Mouse (Mus musculus) embryonic facial prominence, embryonic 14.5 days (tissue): Measurements from ENCODE around the gene Efna1. TPM values are rescaled to one million over a fixed set of nuclear protein-coding genes. Genes with fewer than 3 reads are reported as not detected.

Experiments used
- ATAC-seq: fragments of 200-750 bp; cut with Nextera tagmentation; 2 replicates; pipeline ENCODE4 v1.8.0; 2017; ENCODE audit warnings: low read depth, moderate number of reproducible peaks, moderate TSS enrichment
- DNase-seq: peaks from one replicate; pipeline ENCODE4 v3.0.0-alpha.2; 2015; ENCODE audit warnings: low spot score
- H3K27ac ChIP-seq: fragments of 300-500 bp; sonication (generic); replicated peaks from 2 replicates; pipeline ENCODE4 v1.5.1; 2014; ENCODE audit warnings: low read depth, mild to moderate bottlenecking, low read length, moderate library complexity
- H3K27me3 ChIP-seq: fragments of 300-500 bp; sonication (generic); replicated peaks from 2 replicates; pipeline ENCODE4 v1.6.1; 2014; ENCODE audit warnings: low read length; ENCODE audit not compliant: control insufficient read depth, insufficient read depth
- H3K36me3 ChIP-seq: fragments of 300-500 bp; sonication (generic); 2 replicates; pipeline ENCODE4 v1.6.1; 2014; ENCODE audit warnings: low read length, mixed read lengths; ENCODE audit not compliant: control insufficient read depth, insufficient read depth
- H3K4me1 ChIP-seq: fragments of 300-500 bp; sonication (generic); 2 replicates; pipeline ENCODE4 v1.6.1; 2014; ENCODE audit warnings: antibody characterized with exemption, low read length; ENCODE audit not compliant: control insufficient read depth, insufficient read depth
- H3K4me2 ChIP-seq: fragments of 300-500 bp; sonication (generic); 2 replicates; pipeline ENCODE4 v1.6.1; 2014; ENCODE audit warnings: low read depth, mild to moderate bottlenecking, low read length, moderate library complexity, mixed read lengths
- H3K4me3 ChIP-seq: fragments of 300-500 bp; sonication (generic); 2 replicates; pipeline ENCODE4 v1.5.1; 2014; ENCODE audit warnings: low read depth, mild to moderate bottlenecking, low read length
- H3K9ac ChIP-seq: fragments of 300-500 bp; sonication (generic); 2 replicates; pipeline ENCODE4 v1.6.1; 2014; ENCODE audit warnings: low read depth, mild to moderate bottlenecking, low read length, moderate library complexity, mixed read lengths
- H3K9me3 ChIP-seq: fragments of 300-500 bp; sonication (generic); 2 replicates; pipeline ENCODE4 v1.6.1; 2016; ENCODE audit warnings: low read length; ENCODE audit not compliant: control insufficient read depth
- WGBS: fragments of 180-500 bp; shearing (Covaris S2); extraction: QIAGEN DNeasy Blood & Tissue Kit; methylation state at CpG from one replicate; pipeline ENCODE4 v1.1.7; 2014; 5-methylcytosine and 5-hydroxymethylcytosine counted together
- polyA plus RNA-seq: library from polyadenylated mRNA; unstranded; fragments of >200 nt; fragmentation: Nextera tagmentation; extraction: Ambion mirVana; gene quantifications from 2 replicates; pipeline ENCODE4 v1.2.1, GENCODE M21; 2014

Gene Efna1
- polyA plus RNA-seq, 1 experiment from 2014 or later, result 33.8 TPM

- Histone ChIP-seq H3K27ac (no peak overlapping the region), H3K9ac (no peak overlapping the region), H3K4me1 (peaks cover 13% of the 10 kb centered on the region), H3K4me3 (no peak overlapping the region), H3K9me3 (no peaks in the 10 kb centered on the region), H3K36me3 (0 out of 2 replicates have a peak, but pooled peaks cover 9% of the 10 kb centered on the region), H3K27me3 (no peaks in the 10 kb centered on the region), H3K4me2 (no peak overlapping the region)
- no peak for DNase-seq
- no peak for ATAC-seq
- WGBS, result 64% methylated on average over 7 of the region's 7 CpGs
These were observed 49.6 kb downstream of the Efna1 start for GRCm38 (mm10) chr3:89231345-89231744.

DNA sequence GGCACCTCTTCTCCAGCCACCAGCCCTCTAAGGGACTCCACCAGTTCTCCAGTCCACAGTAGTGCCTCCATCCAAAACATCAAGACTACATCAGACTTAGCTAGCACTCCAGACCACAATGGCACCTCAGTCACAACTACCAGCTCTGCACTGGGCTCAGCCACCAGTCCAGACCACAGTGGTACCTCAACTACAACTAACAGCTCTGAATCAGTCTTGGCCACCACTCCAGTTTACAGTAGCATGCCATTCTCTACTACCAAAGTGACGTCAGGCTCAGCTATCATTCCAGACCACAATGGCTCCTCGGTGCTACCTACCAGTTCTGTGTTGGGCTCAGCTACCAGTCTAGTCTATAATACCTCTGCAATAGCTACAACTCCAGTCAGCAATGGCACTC is 50.4 kb downstream of the Efna1 start:
- H3K36me3 ChIP-seq, result peaks cover 7% of the 10 kb centered on the region; the same call in 1 of the 2 replicates
- 92% methylated on average over 2 of the region's 2 CpGs for WGBS
- no peaks in the 10 kb centered on the region for H3K9me3 ChIP-seq
- no peaks in the 10 kb centered on the region for H3K27me3 ChIP-seq
- no peak overlapping the region for H3K27ac ChIP-seq
- DNase-seq, result no peak
- no peak overlapping the region for H3K9ac ChIP-seq
- no peak overlapping the region for H3K4me3 ChIP-seq
- H3K4me2 ChIP-seq, result no peak overlapping the region
- peaks cover 18% of the 10 kb centered on the region for H3K4me1 ChIP-seq
- ATAC-seq, result no peak

GRCm38 (mm10) chr3:89229276-89229675 is 51.7 kb downstream of the Efna1 start:
- H3K4me2 ChIP-seq, result no peak overlapping the region
- DNase-seq, result no peak

DNA sequence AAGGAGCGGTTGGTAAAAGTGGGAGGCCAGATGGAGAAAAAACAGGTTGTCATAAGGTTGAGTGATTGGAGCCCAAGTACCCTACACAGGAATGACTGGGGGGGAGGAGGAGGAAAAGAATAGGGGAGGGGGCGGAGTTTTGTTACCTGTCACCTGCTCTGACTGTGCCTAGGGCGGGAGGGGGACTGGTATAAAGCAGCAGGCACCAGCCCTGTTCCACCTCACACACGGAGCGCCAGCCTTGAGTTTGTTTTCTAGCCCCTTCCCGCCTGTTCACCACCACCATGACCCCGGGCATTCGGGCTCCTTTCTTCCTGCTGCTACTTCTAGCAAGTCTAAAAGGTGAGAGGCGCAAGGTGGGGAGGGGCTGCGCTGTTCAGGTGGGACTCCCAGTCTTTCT is 52.1 kb downstream of the Efna1 start, which contains the start of gene Muc1:
Gene Muc1, plus strand, starts transcription at position 222 of the 400 bp plus-strand sequence.
- Histone ChIP-seq H3K4me3 (peak within 1 kb of the TSS; percentile 38), H3K9ac (peak within 1 kb of the TSS; percentile 53), H3K36me3 (peaks cover 11% of the 10 kb centered on the region), H3K4me2 (peak within 1 kb of the TSS; percentile 67), H3K27me3 (no peaks in the 10 kb centered on the region), H3K9me3 (no peaks in the 10 kb centered on the region), H3K4me1 (peaks cover 18% of the 10 kb centered on the region), H3K27ac (peak within 1 kb of the TSS; percentile 86)
- ATAC-seq (no peak), DNase-seq (no peak)
- 28% methylated on average over 10 of the region's 10 CpGs for WGBS

More at GRCm38 (mm10) chr3:89229276-89229675, 51.7 kb downstream of the Efna1 start:
- Histone ChIP-seq H3K9me3 (no peaks in the 10 kb centered on the region), H3K27me3 (no peaks in the 10 kb centered on the region), H3K36me3 (peaks cover 10% of the 10 kb centered on the region), H3K27ac (no peak overlapping the region), H3K4me3 (no peak overlapping the region), H3K9ac (no peak overlapping the region), H3K4me1 (peaks cover 18% of the 10 kb centered on the region)
- WGBS, result 58% methylated on average over 4 of the region's 4 CpGs
- ATAC-seq, result no peak

GRCm38 (mm10) chr3:89228180-89228549 is 52.8 kb downstream of the Efna1 start:
- H3K27ac ChIP-seq, result peak overlapping the region; percentile 86
- ATAC-seq (peak; percentile 51), DNase-seq (peak; percentile 89)
- H3K4me3 ChIP-seq, result peak overlapping the region; percentile 38
- no peaks in the 10 kb centered on the region for H3K9me3 ChIP-seq
- no peaks in the 10 kb centered on the region for H3K27me3 ChIP-seq
- peak overlapping the region; percentile 67 for H3K4me2 ChIP-seq
- under 1% methylated on average over 19 of the region's 20 CpGs for WGBS
- peak overlapping the region; percentile 53 for H3K9ac ChIP-seq
- H3K4me1 ChIP-seq, result peaks cover 18% of the 10 kb centered on the region
- peaks cover 11% of the 10 kb centered on the region for H3K36me3 ChIP-seq

GRCm38 (mm10) chr3:89227307-89228179 is 53.4 kb downstream of the Efna1 start:
- peak overlapping the region; percentile 86 for H3K27ac ChIP-seq
- peak; percentile 99 for DNase-seq
- H3K9ac ChIP-seq, result peak overlapping the region; percentile 53
- no peaks in the 10 kb centered on the region for H3K27me3 ChIP-seq
- H3K4me1 ChIP-seq, result peaks cover 18% of the 10 kb centered on the region
- WGBS, result 4% methylated on average over 35 of the region's 41 CpGs
- peak overlapping the region; percentile 67 for H3K4me2 ChIP-seq
- H3K4me3 ChIP-seq, result peak overlapping the region; percentile 38
- no peaks in the 10 kb centered on the region for H3K9me3 ChIP-seq
- ATAC-seq, result peak; percentile 92
- H3K36me3 ChIP-seq, result peaks cover 11% of the 10 kb centered on the region

DNA sequence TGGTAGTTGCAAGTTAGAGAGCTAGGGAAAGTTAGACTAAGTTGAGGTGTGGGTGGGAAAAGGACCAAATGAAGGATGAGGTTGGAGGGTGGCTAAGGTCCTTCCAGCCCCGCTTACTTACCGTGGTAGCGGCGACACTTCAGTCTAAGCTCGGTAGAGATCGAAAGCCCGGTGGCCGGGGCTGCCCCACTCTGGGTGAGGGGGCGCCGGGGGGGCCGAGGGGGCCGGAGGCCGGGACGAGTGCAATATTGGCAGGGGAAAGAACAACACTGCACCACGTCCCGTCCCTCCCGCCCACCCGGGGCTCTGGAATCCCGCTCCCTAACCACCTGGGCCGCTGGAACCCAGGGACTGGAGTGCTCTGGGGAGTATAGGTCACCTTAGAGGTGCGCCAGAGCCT is 54.0 kb downstream of the Efna1 start, which contains the start of gene Mtx1:
Gene Mtx1, minus strand, starts transcription at position 189 of the 400 bp plus-strand sequence.
- 9% methylated on average over 9 of the region's 21 CpGs for WGBS
- peak within 1 kb of the TSS; percentile 38 for H3K4me3 ChIP-seq
- H3K4me1 ChIP-seq, result peaks cover 18% of the 10 kb centered on the region
- DNase-seq (no peak), ATAC-seq (0 out of 2 replicates have a peak, but pooled peaks have one; percentile 1)
- no peaks in the 10 kb centered on the region for H3K27me3 ChIP-seq
- peak within 1 kb of the TSS; percentile 67 for H3K4me2 ChIP-seq
- H3K9me3 ChIP-seq, result no peaks in the 10 kb centered on the region
- H3K9ac ChIP-seq, result peak within 1 kb of the TSS; percentile 53
- H3K27ac ChIP-seq, result peak within 1 kb of the TSS; percentile 86
- peaks cover 11% of the 10 kb centered on the region for H3K36me3 ChIP-seq

DNA sequence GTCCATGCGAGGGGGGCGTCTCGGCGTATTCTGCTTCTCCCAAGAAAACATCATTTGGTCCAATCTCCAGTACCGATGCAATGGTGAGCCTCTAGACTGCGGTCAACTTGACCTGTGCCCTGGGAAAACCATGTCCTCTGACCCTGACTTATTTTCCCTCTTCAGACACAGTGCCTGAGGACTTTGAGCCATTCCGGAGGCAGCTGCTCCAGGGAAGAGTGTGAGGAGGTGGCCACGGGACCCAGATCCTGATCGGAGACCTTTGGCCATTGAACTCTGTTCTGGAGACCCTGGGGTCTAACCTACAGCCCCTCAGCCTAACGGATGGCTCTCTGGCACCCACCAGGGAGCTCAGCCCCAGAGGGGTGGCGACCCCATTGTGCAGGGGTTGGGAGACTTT is 54.6 kb downstream of the Efna1 start:
- Histone ChIP-seq H3K27ac (peak overlapping the region; percentile 71; the same call in 1 of the 2 replicates), H3K36me3 (peaks cover 14% of the 10 kb centered on the region), H3K4me1 (peaks cover 18% of the 10 kb centered on the region), H3K4me2 (peak overlapping the region; percentile 67), H3K9ac (peak overlapping the region; percentile 52), H3K9me3 (no peaks in the 10 kb centered on the region), H3K4me3 (peak overlapping the region; percentile 38), H3K27me3 (no peaks in the 10 kb centered on the region)
- DNase-seq (no peak), ATAC-seq (no peak)
- 25% methylated on average over 11 of the region's 11 CpGs for WGBS
